Mouse (Mus musculus) embryo, embryonic 10.5 days (tissue): ENCODE data around the gene Pbx4.

Experiments used
- DNase-seq: peaks from one replicate; pipeline ENCODE4 v3.0.0-alpha.2; 2015; ENCODE audit warnings: low spot score

Pbx4 gene

DNA sequence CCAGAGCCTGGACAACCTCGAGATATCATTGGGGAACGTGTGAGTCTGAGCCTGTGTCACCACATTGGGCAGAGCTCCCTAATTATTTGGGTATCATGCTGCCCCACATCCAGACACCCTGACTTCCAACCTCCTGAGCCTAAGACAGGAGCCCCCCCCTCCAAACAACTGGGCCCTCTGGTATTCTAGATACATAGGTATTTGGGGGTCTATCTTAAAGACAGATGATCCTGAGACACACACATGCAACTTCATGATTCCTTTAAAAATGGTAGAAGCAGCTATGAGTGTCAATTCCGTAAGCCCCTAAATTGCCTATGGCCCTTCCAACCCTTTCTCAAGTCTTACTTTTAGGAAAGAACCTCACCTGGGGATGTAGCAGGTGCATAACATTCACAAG lies 22.5 kb upstream of the Pbx4 start:
- DNase-seq: no peak

- DNase-seq: no peak
Observed at GRCm38 (mm10) chr8:69814881-69815280, 17.4 kb upstream of the Pbx4 start.

- DNase-seq: no peak
Observed at GRCm38 (mm10) chr8:69815396-69815795, 16.9 kb upstream of the Pbx4 start.

DNA sequence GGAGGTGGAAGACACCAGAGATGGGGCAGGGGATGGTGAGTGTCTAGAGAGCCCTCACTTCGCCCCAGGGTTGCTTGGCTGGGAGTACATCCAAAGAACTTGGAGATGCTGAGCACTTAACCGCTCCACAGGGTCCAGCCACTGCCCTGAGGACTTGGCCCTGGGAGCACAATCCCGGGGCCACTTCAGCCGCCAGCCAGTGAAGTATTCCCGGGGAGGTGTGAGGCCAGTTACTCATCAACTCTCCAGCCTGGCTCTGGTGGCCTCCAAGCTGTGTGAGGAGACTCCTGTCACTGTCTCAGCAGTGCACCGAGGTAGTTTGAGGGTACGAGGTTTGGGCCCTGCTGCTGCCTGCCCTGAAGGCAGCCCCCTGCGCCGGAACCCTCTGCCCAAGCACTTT lies 11.8 kb upstream of the Pbx4 start:
- no peak for DNase-seq

- peak; percentile 80 for DNase-seq
Observed at GRCm38 (mm10) chr8:69821971-69822385, 10.3 kb upstream of the Pbx4 start.

DNA sequence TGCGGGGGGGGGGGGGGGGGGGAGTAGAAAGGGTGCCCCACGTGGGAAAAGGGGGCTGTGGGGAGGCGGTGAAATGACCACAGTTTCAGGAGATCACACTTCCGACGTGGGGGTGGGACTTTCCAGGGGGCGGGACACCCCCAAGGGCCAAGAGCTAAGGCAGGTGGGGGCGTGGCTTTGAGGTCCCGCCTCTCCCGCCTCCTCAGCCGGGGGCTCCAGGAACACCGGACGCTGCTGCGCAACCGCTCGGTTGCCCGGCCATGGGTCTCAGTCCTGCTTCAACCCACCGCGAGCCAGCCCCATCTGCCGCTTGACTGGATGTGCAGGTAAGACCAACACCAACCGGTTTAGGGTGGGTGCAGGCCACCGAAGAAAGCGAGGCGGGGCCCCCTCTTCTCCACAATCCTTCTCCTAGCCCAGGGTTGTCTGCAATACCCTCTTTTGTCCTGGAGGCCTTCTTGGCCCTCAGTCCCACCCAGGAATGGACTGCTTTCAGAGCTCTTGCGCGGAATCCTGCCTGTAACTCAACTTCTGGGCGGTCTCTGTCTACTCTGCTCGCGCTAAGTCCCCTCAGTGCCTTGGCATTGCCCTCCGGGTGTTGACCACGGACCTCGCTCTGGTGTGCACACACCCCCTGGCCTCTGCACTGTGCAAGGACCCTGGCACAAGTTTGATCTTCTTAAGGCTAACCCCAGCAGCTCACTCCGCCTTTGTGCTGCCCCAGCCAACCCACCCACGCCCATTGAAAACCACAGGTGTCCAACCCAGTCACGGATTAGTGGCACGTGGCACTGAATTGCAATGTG lies 9.7 kb upstream of the Pbx4 start, which contains the start of gene Lpar2:
Gene Lpar2, plus strand, starts transcription at position 44 of the 806 bp plus-strand sequence.
- peak; percentile 91 for DNase-seq

- DNase-seq: no peak
Observed at GRCm38 (mm10) chr8:69826371-69826770, 5.9 kb upstream of the Pbx4 start.

DNA sequence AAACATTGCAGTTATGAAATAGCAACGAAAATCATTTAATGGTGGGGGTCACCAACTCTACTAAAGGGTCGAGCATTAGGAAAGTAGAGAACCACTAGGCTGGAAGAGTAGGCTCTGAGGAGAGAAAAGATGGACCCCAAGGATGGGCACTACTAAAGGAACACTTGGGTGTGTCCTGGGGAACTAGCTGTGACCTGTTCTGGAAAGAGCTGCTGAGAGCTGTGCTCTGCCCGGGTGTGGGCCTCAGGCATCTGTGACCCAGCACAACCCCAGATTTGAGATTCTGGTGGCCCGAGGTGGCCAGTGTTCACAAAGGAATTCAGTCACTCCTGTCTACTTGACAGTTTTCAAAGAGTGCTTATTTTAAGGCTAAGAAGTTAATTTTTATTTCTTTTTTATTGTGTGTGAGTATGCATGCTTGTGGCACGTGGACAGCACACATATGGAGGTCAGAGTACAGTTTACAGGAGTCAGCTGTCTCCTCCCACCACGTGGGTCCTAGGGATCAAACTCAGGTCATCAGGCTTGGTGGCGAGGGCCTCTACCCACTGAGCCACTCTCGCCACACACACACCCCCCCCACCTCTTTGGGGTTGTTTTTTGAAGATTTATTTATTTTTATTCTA lies 4.9 kb downstream of the Pbx4 start:
- no peak for DNase-seq

GRCm38 (mm10) chr8:69847167-69848065 lies 15.1 kb downstream of the Pbx4 start:
- DNase-seq: no peak

GRCm38 (mm10) chr8:69848951-69849350 lies 16.7 kb downstream of the Pbx4 start:
- DNase-seq: no peak

DNA sequence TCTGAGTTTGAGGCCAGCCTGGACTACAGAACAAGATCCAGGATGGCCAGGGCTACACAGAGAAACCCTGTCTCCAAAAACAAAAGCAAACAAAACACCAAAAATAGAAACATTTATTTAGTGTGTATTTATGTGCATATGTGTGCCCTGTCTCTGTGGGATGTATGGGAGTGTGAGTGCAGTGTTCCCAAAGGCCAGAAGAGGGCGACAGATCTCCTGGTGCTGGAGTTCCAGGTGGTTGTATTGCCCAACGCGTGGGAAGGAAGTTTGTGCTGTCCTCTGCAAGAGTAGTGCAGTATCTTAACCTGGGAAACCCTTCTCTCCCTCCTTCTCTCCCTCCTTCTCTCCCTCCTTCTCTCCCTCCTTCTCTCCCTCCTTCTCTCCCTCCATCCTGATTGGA lies 17.6 kb downstream of the Pbx4 start:
- DNase-seq: peak; percentile 17

DNA sequence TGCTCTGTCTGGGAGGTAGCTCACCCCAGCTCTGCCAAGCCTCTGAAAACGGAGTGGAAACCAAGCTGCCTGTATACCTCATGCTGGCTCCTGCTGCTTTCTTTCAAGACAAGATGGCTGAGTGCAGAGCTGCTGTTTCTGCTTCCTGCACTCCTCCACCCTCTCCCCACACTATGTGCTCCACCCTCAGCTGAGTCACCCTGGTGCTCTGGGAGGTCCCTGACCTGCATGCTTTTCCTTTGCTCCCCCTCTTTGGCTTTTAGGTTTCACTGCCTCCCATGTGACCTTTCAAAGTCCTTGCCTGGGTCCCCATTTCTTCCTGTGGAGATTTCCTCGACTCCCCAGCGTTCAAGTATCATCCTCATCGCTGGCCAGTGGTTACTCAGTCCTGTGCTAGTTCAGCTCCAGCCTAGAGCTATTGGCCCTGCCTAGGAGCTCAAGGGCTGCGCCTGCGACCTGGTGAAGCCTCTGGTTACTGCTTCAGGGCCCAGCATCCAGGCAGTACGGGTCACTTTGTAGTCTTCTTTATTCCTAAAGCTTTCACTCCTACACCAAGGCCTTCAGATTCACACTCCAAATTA lies 18.7 kb downstream of the Pbx4 start:
- no peak for DNase-seq

GRCm38 (mm10) chr8:69853869-69854268 lies 21.6 kb downstream of the Pbx4 start:
- DNase-seq: no peak

DNA sequence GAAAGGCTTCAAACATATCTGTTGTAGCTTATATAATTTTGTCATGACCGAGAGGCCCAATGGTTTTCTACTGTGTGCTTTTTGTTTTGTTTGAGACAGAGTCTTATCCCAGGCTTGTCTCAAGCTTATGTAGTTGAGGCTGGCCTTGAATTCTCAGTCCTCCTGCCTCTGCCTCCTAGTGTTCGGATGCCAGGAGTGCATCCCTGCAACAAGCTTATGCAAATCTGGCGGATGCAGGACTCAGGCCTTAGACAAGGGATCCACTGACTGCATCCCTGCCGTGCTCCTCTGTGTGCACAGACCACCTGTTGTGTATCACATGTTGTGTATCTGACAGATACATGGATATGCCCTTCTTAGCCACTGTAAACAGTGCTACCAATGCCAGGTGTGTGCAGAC lies 28.5 kb downstream of the Pbx4 start:
- peak; percentile 37 for DNase-seq

DNA sequence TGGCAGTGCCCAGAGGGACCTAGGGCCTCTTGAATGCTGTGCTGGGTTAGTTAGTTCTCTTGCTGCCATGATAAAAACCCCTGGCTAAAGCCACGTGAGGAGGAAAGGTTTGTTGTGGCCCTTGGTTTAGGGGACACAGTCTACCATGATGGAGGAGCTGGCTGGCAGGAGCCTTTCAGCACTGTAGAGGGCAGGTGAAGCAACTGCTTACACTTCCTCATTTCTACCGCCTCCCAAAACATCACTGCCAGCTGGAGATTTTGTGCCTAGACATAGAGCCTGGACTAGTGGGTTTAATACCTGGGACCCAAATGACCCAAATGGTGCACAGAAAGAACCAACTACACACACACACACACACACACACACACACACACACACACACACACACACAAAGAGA lies 29.0 kb downstream of the Pbx4 start:
- DNase-seq: no peak

DNA sequence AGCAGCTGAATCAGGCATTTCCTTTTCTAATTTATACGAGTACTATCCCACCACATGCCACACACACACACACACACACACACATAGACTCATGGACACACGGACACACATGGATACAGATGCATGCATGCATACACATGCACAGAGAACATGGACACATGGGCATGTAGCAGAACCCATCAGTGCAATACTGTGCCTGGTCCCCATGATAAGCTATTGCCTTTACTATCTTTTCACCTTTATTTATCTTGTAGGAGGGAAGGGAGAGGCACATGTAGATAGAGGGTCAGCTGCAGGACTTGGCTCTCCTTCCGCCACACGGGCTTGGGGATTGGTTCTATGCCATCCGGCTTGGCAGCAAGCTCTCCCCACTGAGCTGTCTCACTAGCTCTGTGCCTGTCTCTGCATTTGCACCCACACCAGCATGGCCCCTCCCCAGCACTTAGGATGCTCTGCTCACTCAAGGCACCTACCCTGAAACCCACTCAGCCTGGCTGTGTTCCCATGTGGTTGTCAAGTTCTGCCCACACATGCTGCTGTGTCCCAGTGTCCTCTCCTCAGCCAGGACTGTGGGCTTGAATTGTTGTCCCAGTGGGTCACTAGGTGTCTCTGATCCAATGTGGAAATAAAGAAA lies 31.2 kb downstream of the Pbx4 start:
- no peak for DNase-seq

GRCm38 (mm10) chr8:69864180-69864579 lies 31.9 kb downstream of the Pbx4 start:
- no peak for DNase-seq

GRCm38 (mm10) chr8:69867696-69868326 lies 35.5 kb downstream of the Pbx4 start:
- DNase-seq: no peak

- DNase-seq: no peak
Observed at GRCm38 (mm10) chr8:69870003-69870765, 37.9 kb downstream of the Pbx4 start.

DNA sequence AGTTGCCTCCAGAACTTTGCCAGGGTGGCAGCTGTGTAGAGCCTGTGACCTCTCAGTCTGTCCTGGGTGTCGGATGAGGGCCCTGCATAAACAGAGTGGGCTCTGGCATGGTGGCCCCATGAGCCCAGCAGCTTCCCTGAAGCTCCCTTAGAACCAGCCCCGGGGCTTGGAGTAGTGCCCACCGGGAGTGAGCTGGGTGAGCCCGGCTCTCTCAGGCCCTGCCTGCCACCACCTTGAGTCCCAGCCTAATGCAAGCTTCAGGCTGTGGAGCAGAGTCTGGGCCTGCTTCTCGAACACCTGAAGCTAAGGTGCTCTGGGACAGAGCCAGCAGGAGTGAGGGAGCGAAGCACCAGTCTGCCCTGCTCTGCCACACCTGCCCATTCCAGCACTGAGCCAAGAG lies 38.6 kb downstream of the Pbx4 start:
- no peak for DNase-seq
